Mouse (Mus musculus) gastrocnemius, postnatal 14 days (tissue): ENCODE results near the gene Efna2. TPM values are rescaled to one million over a fixed set of nuclear protein-coding genes. Genes with fewer than 3 reads are reported as not detected.

Experiments used
- DNase-seq: peaks from one replicate; pipeline ENCODE4 v3.0.0; 2021; ENCODE audit warnings: mixed read lengths
- intact Hi-C: fragments of 180-260 bp; cut with DNase I; formaldehyde crosslinking; loops from one replicate; pipeline ENCODE4 v1.15.1; 2025; ENCODE audit warnings: low total_unique reads
- total RNA-seq, 2 experiments: library from RNA; stranded (reverse); gene quantifications; 2 replicates each; pipeline ENCODE4 v1.2.3; 2021

Gene Efna2
- total RNA-seq, 2 experiments from 2014 or later, result 0.58 to 0.98 TPM

DNA sequence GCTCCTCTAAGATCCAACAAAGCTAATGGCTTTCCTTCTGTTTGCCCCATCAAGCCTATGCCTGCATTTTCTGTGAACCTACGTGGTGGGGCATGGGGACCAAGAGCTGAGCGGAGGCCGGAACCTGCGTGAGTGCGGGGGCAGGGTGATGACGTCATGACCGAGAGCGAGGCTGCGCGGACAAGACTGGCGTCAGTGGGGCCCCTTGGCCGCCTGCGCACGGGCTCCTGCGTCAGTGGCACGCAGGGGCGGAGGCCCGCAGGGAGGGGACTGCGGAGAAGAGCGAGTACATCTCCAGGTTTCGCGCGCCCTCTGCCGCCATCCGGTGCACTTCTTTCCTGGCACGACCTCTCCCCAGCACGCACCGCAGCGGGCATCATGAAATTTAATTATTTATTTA is 38.0 kb upstream of the Efna2 start:
- peak; percentile 92 for DNase-seq
- intact Hi-C loops, result no loop called here

DNA sequence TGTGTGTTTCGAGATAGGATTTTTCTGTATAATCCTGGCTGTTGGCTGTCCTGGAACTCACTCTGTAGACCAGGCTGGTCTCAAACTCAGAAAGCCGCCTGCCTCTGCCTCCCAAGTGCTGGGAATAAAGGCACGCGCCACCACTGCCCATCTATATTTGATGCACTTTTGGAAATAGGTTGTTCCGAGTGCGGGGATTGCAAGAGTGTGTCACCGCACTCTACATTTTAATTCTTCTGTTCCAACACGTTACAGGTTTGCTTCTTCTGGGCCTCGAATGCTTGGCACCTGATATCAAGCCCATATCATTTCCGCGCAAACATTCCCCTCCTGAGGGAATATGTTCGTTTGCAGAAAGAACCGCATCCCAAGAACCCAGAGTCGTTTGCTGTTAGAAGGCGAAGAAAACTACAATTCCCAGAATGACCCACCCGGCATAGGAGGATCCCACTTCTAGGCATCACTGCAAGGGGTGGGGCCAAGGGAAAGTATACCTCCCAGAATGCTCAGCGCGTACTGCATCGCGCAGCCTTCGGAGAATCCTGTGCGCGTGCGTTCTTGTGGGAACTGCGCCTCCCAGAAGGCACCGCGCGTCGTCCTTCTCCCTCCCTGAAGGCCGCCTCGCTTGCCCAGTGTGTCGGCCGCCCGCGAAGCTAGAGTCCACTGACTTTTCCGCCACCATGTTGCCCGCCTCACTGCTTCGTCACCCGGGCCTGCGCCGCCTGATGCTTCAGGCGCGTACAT is 37.3 kb upstream of the Efna2 start:
- intact Hi-C loops, result no loop called here
- peak; percentile 96 for DNase-seq

DNA sequence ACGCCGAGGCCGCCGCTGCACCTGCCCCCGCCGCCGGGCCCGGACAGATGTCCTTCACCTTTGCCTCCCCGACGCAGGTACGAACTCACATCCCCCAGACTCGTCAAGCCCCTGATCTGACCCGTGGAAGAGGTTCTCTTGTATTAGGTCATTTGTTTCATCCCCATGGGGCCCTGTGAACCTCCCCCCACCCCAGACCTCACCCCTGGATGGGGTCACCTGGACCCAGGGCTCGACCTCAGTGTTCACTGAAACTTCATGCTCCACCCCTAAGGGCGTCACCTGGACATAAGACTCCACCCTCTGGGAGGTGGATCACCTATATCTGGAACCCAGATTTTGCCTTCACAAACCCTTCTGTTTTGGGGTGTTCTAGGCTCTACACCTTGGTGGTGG is 36.8 kb upstream of the Efna2 start:
- intact Hi-C loops, result no loop called here
- no peak for DNase-seq

DNA sequence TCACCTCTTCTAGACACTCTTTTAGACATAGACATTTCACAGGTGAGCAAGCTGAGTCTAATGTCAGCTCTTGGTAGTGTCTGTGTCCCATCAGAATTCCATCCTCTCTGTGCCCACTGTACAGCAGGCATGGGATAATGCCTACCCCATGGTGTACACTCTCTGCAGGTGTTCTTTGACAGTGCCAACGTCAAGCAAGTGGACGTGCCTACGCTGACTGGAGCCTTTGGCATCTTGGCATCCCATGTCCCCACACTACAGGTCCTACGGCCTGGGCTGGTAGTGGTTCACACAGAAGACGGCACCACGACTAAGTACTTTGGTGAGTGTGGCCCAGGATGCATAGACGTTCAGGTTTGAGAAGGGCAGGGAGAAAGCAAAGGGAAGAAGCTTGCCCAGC is 35.6 kb upstream of the Efna2 start:
- DNase-seq, result no peak
- intact Hi-C loops, result loop anchor here (1.0 kb wide), 1 partner anchor 22 kb away; the partner anchor contains the start of gene Cirbp

DNA sequence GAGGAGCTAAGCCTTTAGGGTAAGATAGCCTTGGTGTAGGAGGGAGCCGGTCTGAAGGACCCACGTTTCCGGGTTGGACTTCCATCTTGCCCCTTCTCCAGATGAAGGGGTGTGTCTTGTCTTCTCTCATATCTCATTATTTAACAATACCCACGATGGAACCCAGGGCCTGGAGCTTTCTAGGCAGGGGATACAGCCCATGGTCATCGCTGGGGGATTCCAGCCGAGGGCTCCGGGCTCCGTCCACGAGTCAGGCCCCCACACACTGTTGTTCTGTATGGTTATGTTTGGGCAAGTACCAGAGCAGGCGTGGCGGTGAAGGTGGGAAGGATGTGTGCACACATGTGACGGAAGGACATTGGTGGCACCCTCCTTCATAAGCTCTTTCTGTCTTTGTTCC is 35.1 kb upstream of the Efna2 start:
- DNase-seq, result no peak
- intact Hi-C loops, result loop anchor here (1.0 kb wide), 1 partner anchor 21 kb away; the partner anchor contains the start of gene Cirbp

DNA sequence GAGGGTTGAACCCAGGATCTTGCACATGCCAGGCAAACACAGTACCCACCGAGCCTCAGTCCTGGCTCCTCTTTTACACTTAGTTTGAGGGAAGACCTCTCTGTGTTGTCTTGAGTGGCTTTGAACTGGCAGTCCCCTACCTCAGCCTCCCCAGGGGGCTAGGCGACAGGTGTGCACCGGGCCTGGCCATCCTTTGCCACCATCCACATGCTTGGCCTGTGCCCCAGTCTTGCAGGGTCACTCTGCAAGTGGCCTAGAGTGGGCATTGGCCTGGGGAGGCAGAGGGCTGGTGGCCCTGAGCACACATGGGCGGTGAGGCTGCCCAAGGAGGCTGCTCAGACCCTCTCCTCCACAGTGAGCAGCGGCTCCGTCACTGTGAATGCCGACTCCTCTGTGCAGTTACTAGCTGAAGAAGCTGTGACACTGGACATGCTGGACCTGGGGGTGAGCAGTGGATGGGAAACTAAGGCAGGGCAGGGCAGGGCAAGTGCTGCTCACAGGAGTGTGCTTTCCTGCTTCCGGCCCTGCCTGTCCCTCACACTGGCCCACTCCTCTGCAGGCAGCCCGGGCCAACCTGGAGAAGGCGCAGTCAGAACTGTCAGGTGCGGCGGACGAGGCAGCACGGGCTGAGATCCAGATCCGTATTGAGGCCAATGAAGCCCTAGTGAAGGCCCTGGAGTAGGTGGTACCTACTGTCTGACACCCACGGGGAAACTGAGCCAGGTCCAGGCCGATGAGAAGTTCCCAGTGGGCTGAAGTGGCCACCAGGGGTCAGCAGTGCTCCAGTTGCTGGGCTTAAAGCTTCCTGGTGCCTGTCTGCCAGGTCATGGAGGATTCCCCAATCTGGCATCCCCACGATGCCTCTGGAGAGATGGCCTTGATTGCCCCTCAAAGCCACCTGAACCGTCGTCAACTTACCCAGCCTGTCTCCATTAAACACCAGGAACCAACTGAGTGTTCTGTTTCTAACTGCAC is 34.1 kb upstream of the Efna2 start:
- intact Hi-C loops, result loop anchor here (1.0 kb wide), 1 partner anchor 20 kb away; the partner anchor contains the start of gene Cirbp
- peak; percentile 83 for DNase-seq

DNA sequence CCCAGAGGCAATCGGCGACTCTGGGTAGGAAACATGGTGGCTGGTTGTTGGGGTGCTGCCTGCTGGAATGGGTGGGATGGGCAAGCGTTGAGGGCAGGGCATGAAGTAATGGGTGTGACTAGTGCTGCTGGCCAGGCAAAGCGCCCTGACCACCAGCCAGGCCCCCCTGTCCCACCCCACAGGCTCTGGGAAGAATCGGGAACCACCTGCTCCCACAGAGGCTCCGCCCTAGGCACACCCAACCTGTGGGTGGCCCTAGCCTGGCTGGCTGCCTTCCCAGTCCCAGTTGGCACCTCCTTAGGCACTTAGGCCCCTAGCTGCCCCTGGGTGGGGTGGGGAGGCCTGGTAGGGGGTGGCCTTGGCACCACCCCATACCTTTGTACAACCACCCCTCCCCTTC is 33.4 kb upstream of the Efna2 start:
- intact Hi-C loops, result no loop called here
- DNase-seq, result no peak

DNA sequence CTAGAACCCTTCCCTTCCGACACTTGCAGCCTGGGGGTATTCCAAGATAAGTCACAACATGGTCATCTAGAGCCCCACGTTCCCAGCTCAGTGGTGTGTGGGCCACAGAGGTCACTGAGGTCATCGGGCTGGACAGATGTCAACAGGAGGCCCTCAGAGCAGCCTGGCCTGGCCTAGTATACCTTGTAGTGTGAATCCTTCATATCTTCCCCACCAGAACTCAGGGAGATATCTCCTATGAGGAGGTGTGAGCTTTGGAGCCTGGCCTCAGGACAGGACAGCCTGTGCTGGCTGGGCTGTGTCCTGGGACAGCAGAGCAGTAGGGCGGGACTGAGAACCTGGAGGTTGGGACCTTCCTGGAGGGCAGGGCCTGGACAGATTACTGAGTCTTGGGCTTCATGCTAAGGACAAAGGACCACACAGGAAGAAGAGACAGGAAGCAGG is 32.7 kb upstream of the Efna2 start:
- intact Hi-C loops, result no loop called here
- no peak for DNase-seq

DNA sequence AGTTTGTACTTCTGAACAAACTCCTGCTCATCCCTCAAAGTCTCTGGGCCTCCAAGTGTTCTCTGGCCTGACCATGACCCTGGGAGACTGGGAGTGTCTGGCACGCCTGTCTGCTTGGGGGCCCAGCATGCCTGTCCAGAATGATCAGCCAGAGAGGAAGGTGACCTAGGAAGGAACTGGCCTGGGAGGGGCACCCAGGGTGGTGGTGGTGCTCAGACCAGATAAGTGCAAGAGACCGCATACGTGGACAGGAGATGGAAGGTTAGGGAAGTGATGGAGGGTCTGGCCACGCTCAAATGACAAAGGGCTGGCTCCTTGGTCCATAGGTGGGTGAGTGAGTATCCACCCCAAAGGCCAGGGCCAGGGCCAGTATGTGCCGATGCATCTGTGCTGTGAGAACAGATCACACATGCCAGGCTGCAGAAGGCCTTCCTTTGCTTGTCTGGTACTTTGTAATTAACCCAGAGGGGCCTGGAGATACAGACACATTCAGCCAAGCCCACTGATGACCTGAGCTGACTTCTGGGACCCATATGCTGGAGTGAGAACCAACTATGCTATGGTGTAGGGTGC is 32.0 kb upstream of the Efna2 start:
- intact Hi-C loops, result no loop called here
- no peak for DNase-seq

DNA sequence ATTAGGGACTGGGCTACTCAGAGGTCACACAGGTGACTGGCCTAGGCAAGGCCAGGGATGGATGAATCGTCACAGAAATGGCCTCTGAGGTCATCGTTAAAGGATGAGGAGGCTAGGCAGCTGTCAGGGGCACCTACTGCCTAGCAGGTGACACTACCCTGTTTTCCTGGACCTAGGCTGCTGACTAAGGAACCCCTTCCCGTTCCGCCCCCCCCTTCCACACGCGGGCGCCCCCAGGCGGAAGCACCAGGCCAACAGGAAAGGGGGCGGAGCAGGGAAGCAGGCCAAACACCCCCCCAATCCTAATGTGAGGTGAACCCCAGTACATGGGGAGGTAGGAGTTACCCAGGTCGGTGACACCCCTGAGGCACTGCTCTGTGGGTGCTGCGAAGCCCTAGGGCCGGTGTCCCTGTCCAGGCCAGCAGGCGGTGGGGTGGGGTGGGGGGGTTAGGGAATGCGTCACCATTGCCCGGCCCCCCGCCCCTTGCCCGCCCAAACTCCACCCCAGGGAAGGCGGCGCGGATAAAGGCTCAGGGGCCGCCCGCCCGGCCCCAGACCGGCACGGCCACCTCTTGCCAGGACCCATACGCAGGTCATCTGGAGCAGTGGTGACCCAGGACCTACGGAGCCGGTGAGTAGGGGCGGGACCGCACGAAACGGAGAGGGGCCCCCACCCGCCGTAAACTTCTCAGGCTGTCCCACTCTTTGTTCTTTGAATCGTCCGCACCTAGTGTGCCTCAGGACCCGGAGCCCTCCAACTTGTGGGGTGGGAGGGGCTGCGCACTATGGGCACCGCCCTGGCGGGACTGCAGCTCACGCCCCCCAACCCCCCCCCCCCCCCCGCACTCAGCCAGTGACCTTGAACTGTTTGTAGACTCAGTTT is 31.3 kb upstream of the Efna2 start, which contains the start of gene Midn:
Midn (plus strand) TSS at position 554 of the 883 bp plus-strand sequence.
- intact Hi-C loops, result no loop called here
- DNase-seq, result peak; percentile 85

DNA sequence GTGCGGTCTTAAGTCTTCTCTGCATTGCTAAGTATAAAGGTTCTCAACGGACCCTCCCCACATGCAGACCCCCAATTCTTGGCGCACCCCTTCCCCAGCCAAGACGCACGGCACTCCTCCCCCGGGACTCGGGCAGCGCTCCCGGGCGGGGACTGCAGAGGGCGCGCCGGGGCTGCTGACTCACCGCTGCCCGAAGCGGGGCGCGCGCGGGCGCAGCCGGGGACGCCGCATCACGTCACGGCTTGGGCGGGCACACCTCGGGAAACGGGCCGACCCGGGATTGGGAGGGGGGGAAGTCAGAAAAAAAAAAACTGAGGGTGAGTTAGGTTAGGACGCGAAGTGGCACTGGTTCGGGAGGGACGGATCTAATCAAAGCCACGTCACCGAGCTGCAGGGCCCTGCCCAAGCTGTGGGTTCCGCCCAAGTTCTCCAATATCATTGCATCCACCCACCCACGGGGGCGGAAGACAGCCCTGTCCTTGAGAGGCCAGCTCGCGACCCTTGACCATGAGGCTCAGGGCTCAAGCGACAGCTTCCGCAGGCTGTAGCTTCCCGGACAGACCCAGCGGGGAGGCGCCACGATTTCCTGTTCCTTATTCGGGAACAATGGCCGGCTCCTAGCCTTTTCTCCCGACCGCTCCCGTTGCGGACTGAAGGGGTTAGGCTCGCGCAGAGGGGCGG is 30.5 kb upstream of the Efna2 start:
- intact Hi-C loops, result no loop called here
- peak; percentile 96 for DNase-seq

DNA sequence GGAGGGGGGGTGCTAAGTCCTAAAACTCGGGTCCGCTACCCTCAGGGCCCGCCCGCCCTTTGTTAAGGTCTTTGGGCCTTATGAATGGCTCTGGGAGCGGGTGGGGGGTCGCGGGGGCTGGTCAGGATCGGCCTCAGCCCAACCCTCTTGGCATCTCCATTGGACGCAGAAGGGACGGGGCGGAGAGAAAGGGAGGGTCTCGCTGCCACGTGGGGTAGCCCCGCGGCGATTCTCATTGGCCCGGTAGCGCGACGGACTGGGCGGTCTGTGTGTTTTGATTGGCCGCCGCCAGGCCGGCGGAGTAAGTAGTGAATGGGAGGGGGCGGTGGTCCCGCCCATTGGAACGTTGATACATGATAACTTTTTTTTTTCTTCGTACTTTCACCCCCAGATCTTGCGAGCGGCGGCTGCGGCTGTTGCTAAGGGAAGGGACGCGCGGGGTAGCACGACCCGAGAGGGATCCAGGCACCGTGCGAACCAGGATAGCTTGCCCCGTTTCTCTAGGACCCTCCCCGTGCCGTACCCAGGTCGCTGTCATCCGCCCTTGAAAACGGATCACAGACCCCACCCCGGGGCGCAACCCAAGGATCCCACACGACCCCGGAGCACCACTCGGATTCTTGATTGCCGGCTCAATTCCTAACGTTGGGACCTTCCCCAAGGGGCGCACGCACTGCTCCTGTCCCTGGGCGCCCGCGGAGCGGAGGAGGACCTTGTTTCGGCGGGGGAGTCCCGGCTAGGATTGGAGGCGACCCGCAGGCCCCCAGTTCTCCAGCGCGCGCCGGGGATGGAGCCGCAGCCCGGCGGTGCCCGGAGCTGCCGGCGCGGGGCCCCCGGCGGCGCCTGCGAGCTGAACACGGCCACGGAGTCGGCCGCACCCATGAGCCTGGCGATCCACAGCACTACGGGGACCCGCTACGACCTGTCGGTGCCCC is 29.7 kb upstream of the Efna2 start:
- peak; percentile 98 for DNase-seq
- intact Hi-C loops, result no loop called here

DNA sequence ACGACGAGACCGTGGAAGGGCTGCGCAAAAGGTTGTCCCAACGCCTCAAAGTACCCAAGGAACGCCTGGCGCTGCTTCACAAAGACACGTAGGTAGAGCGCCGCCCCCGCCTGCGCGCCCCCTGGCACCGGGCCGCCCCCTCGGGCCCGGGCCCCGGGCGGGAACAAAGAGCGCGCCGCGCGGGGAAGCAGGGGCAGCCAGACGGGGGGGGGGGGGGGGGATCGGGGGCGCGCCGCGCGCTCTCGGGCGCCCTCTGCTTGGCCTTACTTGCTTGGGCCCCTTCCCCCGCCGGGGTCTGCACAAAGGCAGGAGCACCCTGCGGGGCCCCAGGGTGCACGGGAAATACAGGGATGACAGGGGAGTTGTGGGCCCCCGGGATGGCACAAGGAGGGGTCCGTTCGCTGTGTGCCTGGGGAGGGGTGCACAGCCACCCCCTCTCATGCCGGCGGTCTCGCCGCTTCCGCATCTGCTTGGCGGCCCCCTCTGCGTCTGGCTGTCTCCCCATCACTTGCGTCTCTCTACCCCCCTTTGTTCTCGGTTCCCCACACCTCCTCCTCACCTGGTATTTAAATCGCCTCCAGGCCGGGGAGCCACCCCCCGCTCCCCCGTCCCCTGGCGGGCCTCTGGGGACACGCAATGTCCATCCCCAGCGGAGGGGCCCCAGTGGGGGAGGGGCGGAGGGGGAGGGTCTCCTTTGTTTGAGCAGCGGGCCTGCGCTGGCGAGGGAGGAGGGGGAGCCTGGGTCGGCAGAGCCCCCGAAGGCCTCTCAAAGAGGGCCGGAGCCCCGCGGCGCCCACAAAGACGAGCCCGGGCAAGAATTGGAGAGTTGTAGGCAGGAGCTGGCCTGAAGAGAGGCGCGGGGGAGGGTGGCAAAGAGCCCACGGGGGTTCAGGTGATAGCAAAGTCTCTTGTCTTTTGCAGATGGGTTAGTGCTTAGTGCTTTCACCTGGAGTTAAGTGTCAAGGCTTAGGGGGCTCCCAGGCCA is 28.8 kb upstream of the Efna2 start:
- intact Hi-C loops, result no loop called here

DNA sequence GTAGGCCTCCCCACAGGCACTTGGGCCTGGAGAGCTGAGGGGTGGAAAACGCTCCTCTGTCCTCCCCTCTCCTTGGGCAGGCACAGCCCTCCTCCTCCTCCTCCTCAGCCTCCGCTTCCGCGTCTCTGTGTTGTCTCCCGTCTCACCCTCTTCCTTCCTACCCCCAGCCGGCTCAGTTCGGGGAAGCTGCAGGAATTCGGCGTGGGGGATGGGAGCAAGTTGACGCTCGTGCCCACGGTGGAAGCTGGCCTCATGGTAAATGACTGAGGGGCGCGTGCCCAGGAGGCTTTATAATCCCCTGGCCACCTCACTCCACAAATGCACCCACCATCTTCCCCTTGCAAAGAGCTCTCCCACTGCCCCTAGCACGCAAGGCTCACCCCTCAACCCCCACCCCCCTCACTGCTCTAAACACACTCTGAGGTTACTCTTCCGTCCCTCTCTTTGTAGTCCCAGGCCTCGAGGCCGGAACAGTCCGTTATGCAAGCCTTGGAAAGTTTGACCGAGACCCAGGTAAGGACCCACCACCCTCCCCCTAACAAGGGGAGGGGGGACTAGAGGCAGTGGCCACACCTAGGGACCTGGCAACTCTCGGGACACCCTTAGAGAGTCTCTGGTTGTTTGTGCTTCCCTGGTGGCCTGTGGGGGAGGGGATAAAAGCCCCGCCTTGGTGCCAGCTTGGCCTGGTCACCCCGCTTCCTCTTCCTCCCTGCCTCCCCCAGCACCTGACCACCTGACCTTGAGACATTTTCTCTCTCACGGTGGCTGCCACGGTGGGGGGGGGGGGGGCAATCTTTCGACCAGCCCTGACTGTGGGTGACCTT is 27.9 kb upstream of the Efna2 start:
- intact Hi-C loops, result no loop called here
- DNase-seq, result peak; percentile 65

More for the DNA sequence above, 28.8 kb upstream of the Efna2 start:
- peak; percentile 52 for DNase-seq

DNA sequence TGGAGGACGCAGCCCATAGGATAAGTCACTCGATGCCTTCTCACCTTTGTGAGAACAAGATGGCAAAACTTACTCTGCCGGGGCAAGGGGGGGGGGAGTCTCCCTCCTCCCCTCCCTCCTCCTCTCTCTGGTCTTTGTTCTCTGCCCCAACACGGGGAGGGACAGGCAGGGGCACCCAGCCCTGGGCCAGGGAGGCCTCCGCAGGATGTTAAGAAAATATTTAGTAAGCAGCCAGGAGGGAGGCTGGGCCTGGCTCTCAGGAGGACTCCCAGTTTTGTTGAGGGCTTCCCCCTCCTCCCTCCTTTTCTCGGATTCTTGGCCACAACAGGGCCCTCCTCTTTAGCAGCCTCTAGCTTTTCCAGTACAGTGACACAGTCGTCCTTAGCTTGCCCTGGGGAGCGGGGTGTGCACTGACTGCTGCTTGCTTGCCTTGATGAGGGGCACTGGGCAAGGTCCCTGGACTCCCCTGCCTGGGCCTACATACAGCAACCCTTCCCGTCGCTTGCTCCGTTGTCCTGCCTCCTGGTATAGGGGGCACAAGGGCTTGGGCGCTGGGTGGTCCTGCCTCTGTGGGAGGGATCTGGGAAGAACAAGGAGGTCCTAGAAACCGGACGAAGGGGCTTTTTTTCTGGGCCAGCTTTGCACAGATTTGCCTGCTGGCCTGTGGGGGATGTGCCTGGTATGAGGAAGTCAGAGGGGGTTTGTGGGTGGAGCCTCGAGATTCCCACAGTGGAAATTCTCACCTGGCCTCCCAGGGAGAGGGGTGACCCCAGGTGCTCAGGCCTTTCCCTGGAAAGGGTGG is 27.0 kb upstream of the Efna2 start:
- intact Hi-C loops, result no loop called here
- peak; percentile 56 for DNase-seq
